Mouse (Mus musculus) testis, adult 2 months (tissue): Measurements from ENCODE around the gene Adcy9. TPM values are rescaled to one million over a fixed set of nuclear protein-coding genes. Genes with fewer than 3 reads are reported as not detected.
"Not testable (repeated sequence)": the region's sequence is repeated elsewhere in the genome, so short reads cannot be mapped to it uniquely, and the experiment has no call there.

ENCODE experiments used
- H3K27ac ChIP-seq: fragments of 200-500 bp; 2 replicates; pipeline ENCODE4 v1.5.1; 2012; ENCODE audit warnings: low read depth, low read length; ENCODE audit not compliant: control insufficient read depth, insufficient read depth
- H3K27me3 ChIP-seq: fragments of 200-500 bp; 2 replicates; pipeline ENCODE4 v1.6.1; 2012; ENCODE audit warnings: mild to moderate bottlenecking, low read length, moderate library complexity; ENCODE audit not compliant: control insufficient read depth, insufficient read depth
- H3K36me3 ChIP-seq: fragments of 200-500 bp; 2 replicates; pipeline ENCODE4 v1.6.1; 2012; ENCODE audit warnings: mild to moderate bottlenecking, low read length; ENCODE audit not compliant: control insufficient read depth, insufficient read depth
- H3K4me1 ChIP-seq: fragments of 200-500 bp; 2 replicates; pipeline ENCODE4 v1.6.1; 2012; ENCODE audit warnings: low read length; ENCODE audit not compliant: control insufficient read depth, insufficient read depth
- H3K4me3 ChIP-seq: fragments of 200-500 bp; 2 replicates; pipeline ENCODE4 v1.5.1; 2012; ENCODE audit warnings: low read depth, mild to moderate bottlenecking, low read length, moderate library complexity, mixed read lengths; ENCODE audit not compliant: control insufficient read depth
- CTCF ChIP-seq: fragments of 200-500 bp; IDR thresholded peaks from 2 replicates; pipeline ENCODE4 v1.5.1; 2012; ENCODE audit warnings: low read depth, mild to moderate bottlenecking, inconsistent platforms, low read length, moderate library complexity; ENCODE audit not compliant: control insufficient read depth, insufficient read depth, insufficient replicate concordance
- POLR2A ChIP-seq: fragments of 200-500 bp; IDR thresholded peaks from 2 replicates; pipeline ENCODE4 v1.6.1; 2012; ENCODE audit warnings: low read depth, mild to moderate bottlenecking, inconsistent platforms, low read length, moderate library complexity; ENCODE audit not compliant: control insufficient read depth
- polyA plus RNA-seq: library from polyadenylated mRNA; depleted of rRNA; stranded (reverse); fragments of >200 nt; gene quantifications from 2 replicates; pipeline ENCODE4 v1.2.3, GENCODE M21; 2012; rRNA removed

The Adcy9 gene
- polyA plus RNA-seq, 1 experiment: 3.4 TPM

GRCm38 (mm10) chr16:4267453-4267852 lies 152.8 kb downstream of the Adcy9 start:
- H3K4me3 ChIP-seq: peak overlapping the region; percentile 82
- no peaks in the 10 kb centered on the region for H3K36me3 ChIP-seq
- H3K4me1 ChIP-seq: peaks cover 12% of the 10 kb centered on the region
- no peak overlapping the region for H3K27ac ChIP-seq
- H3K27me3 ChIP-seq: no peaks in the 10 kb centered on the region
- TF ChIP-seq POLR2A: no peak

GRCm38 (mm10) chr16:4265351-4265750 lies 154.9 kb downstream of the Adcy9 start:
- Histone ChIP-seq H3K4me3 (no peak overlapping the region), H3K36me3 (no peaks in the 10 kb centered on the region)
- TF ChIP-seq POLR2A (no peak), CTCF (no peak)

GRCm38 (mm10) chr16:4263486-4263885 lies 156.8 kb downstream of the Adcy9 start:
- Histone ChIP-seq H3K4me3 (no peak overlapping the region), H3K27me3 (no peaks in the 10 kb centered on the region), H3K27ac (no peak overlapping the region), H3K4me1 (peaks cover 10% of the 10 kb centered on the region; the same call in 1 of the 2 replicates), H3K36me3 (no peaks in the 10 kb centered on the region)
- TF ChIP-seq CTCF: no peak
- no peak for TF ChIP-seq POLR2A

More at GRCm38 (mm10) chr16:4265351-4265750, 154.9 kb downstream of the Adcy9 start:
- peaks cover 12% of the 10 kb centered on the region for H3K4me1 ChIP-seq
- H3K27me3 ChIP-seq: no peaks in the 10 kb centered on the region
- no peak overlapping the region for H3K27ac ChIP-seq

GRCm38 (mm10) chr16:4257546-4257945 lies 162.8 kb downstream of the Adcy9 start:
- H3K36me3 ChIP-seq: no peaks in the 10 kb centered on the region
- no peak overlapping the region for H3K4me3 ChIP-seq
- TF ChIP-seq POLR2A (no peak), CTCF (no peak)
- no peaks in the 10 kb centered on the region for H3K27me3 ChIP-seq
- no peak overlapping the region for H3K27ac ChIP-seq
- no peaks in the 10 kb centered on the region for H3K4me1 ChIP-seq

DNA sequence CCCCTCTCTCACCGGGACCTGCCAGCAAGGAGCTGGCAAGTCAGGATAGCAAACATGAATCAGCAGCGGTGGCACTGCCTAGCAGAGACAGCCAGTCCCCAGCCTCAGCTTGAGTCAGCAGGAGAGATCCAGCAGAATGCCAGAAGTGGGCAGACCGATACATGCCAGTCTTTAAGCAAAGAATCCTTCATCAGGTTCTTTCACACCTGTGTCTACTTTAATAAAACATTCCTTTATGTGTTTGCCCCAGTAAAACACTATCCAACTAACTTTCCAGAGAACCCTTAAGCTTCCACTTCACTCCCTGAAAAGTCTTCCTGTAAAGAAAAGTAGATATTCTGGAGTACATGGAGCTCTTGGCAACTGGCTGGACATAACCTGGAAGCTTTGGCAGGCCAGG lies 171.5 kb downstream of the Adcy9 start:
- no peaks in the 10 kb centered on the region for H3K36me3 ChIP-seq
- no peak overlapping the region for H3K4me3 ChIP-seq
- no peak overlapping the region for H3K27ac ChIP-seq
- no peaks in the 10 kb centered on the region for H3K4me1 ChIP-seq
- TF ChIP-seq POLR2A (no peak), CTCF (no peak)
- H3K27me3 ChIP-seq: no peaks in the 10 kb centered on the region

DNA sequence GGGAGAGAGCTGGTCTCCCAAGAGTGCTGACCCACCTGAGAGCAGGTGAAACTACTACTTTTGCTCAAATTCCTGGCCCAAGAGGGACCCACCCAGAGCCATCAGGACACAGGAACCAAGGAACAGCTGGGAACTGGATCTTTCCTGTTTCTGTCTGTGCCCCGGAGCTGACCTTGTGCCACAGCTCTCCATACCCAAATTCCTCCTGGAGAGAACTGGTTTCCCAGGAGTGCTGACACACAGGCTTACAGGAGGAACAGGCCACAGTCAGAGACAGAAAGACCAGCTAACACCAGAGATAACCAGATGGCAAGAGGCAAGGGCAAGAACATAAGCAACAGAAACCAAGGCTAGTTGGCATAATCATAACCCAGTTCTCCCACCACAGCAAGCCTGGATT lies 175.1 kb downstream of the Adcy9 start:
- H3K27me3 ChIP-seq, H3K4me1 ChIP-seq, H3K27ac ChIP-seq, H3K36me3 ChIP-seq, H3K4me3 ChIP-seq: not testable (repeated sequence)

Other genes with a start within 250 kb of the Adcy9 start
- 14.0 and 15.0 TPM in 2 replicates for gene Crebbp, start 206.5 kb downstream of the Adcy9 start, polyA plus RNA-seq
- 2.2 and 6.1 TPM in 2 replicates for gene Srl, start 121.3 kb upstream of the Adcy9 start, polyA plus RNA-seq
- gene Tfap4, start 139.4 kb upstream of the Adcy9 start, polyA plus RNA-seq: 1.9 TPM in 2 replicates
- gene Glis2, start 174.2 kb upstream of the Adcy9 start, polyA plus RNA-seq: 3.7 and 4.2 TPM in 2 replicates
- gene Pam16, start 204.5 kb upstream of the Adcy9 start, polyA plus RNA-seq: 104 and 114 TPM in 2 replicates
- gene Vasn, start 219.4 kb upstream of the Adcy9 start, polyA plus RNA-seq: 13.5 and 15.9 TPM in 2 replicates
- 26.7 and 28.0 TPM in 2 replicates for gene Dnaja3, start 219.5 kb upstream of the Adcy9 start, polyA plus RNA-seq